Mouse (Mus musculus): ENCODE measurements around the gene Nbeal1.

GRCm38 (mm10) chr1:60381910-60382309 lies 201.5 kb downstream of the Nbeal1 start:
- TF ChIP-seq CTCF (IDR thresholded peaks at IDR 0.05; ENCODE audit: low read depth) (no peak), EP300 (optimal IDR thresholded peaks at IDR 0.05) (no peak)
